Mouse (Mus musculus) gastrocnemius, adult 8-10 months (tissue): Measurements from ENCODE around the gene Cnep1r1. TPM values are rescaled to one million over a fixed set of nuclear protein-coding genes. Genes with fewer than 3 reads are reported as not detected.

Source experiments
- microRNA-seq: library from miRNA; unstranded; fragments of <30 nt; microRNA quantifications from one replicate; pipeline ENCODE4 v1.2.0, GENCODE M21; 2022
- total RNA-seq, 4 experiments: library from RNA; stranded (reverse); gene quantifications; 2 replicates each; pipeline ENCODE4 v1.2.4; 2022

Gene Cnep1r1
- total RNA-seq, 4 experiments from 2014 or later, result 40.7 to 52.9 (median 44.1) TPM

Small RNA genes lying within 50 kb of the gene (microRNA-seq; reads per million reads assigned to microRNA genes)
- not detected for gene Mir7071

Other genes starting within 250 kb of the Cnep1r1 start
- gene Zfp423, start 159.2 kb upstream of the Cnep1r1 start, total RNA-seq, result 10 to 100 TPM in 3 of 4 experiments, 1 to 10 TPM in 1; 8.4 to 14.8 (median 13.9) TPM
- 10 to 100 TPM; 30.2 to 41.2 (median 33.5) TPM for gene Heatr3, start 19.1 kb downstream of the Cnep1r1 start, total RNA-seq
- 10 to 100 TPM; 12.1 to 16.0 (median 13.5) TPM for gene Tent4b, start 80.4 kb downstream of the Cnep1r1 start, total RNA-seq
- 1 to 10 TPM; 1.2 to 2.8 (median 1.7) TPM for gene Adcy7, start 153.6 kb downstream of the Cnep1r1 start, total RNA-seq
- gene Brd7, start 243.4 kb downstream of the Cnep1r1 start, total RNA-seq, result 10 to 100 TPM; 59.4 to 67.6 (median 63.1) TPM